Mouse (Mus musculus) heart, postnatal 4 days (tissue): Measurements from ENCODE around the gene Dnajc3. TPM values are rescaled to one million over a fixed set of nuclear protein-coding genes. Genes with fewer than 3 reads are reported as not detected.
A peak's percentile ranks its signal among the peaks of the same experiment; 100 is the strongest.

Source experiments
- DNase-seq: peaks from one replicate; pipeline ENCODE4 v3.0.0; 2021
- total RNA-seq, 2 experiments: library from RNA; stranded (reverse); gene quantifications; 2 replicates each; pipeline ENCODE4 v1.2.3; 2021

Gene Dnajc3
- total RNA-seq, 2 experiments from 2014 or later = 28.1 to 28.4 TPM

GRCm38 (mm10) chr14:118983396-118983795 is 45.6 kb downstream of the Dnajc3 start:
- no peak for DNase-seq

- DNase-seq = no peak
Observed at GRCm38 (mm10) chr14:118984161-118984560, 46.4 kb downstream of the Dnajc3 start.

GRCm38 (mm10) chr14:118986653-118987522 is 49.1 kb downstream of the Dnajc3 start:
- peak; percentile 77 for DNase-seq

- DNase-seq = no peak
Observed at GRCm38 (mm10) chr14:118987523-118988496, 50.0 kb downstream of the Dnajc3 start.

- DNase-seq = no peak
Observed at GRCm38 (mm10) chr14:118995226-118995925, 57.6 kb downstream of the Dnajc3 start.

- DNase-seq = no peak
Observed at GRCm38 (mm10) chr14:119003320-119003719, 65.5 kb downstream of the Dnajc3 start.

- DNase-seq = no peak
Observed at GRCm38 (mm10) chr14:119005834-119006233, 68.1 kb downstream of the Dnajc3 start.

- no peak for DNase-seq
Observed at GRCm38 (mm10) chr14:119006441-119007102, 68.8 kb downstream of the Dnajc3 start.

GRCm38 (mm10) chr14:119007103-119007951 is 69.6 kb downstream of the Dnajc3 start:
- peak; percentile 98 for DNase-seq

GRCm38 (mm10) chr14:119008031-119008590 is 70.3 kb downstream of the Dnajc3 start:
- DNase-seq = no peak

GRCm38 (mm10) chr14:119009531-119009930 is 71.8 kb downstream of the Dnajc3 start:
- no peak for DNase-seq

- peak; percentile 49 for DNase-seq
Observed at GRCm38 (mm10) chr14:119012607-119013431, 75.0 kb downstream of the Dnajc3 start.

GRCm38 (mm10) chr14:119013549-119013948 is 75.8 kb downstream of the Dnajc3 start:
- no peak for DNase-seq

- DNase-seq = peak; percentile 15
Observed at GRCm38 (mm10) chr14:119025889-119026288, 88.1 kb downstream of the Dnajc3 start.

- peak; percentile 68 for DNase-seq
Observed at GRCm38 (mm10) chr14:119027130-119027529, 89.4 kb downstream of the Dnajc3 start.

GRCm38 (mm10) chr14:119027675-119028253 is 90.0 kb downstream of the Dnajc3 start:
- no peak for DNase-seq
